Mouse (Mus musculus): ENCODE results near the gene Whrn. TPM values are rescaled to one million over a fixed set of nuclear protein-coding genes. Genes with fewer than 3 reads are reported as not detected.
A peak's percentile ranks its signal among the peaks of the same experiment; 100 is the strongest.

Whrn gene
- total RNA-seq, 4 experiments from 2014 or later: 56.7 to 95.9 (median 78.5) TPM

- DNase-seq: no peak
Observed at GRCm38 (mm10) chr4:63405683-63406082, 90.1 kb downstream of the Whrn start.

- DNase-seq: no peak
Observed at GRCm38 (mm10) chr4:63405051-63405450, 90.7 kb downstream of the Whrn start.

GRCm38 (mm10) chr4:63404205-63404604, 91.6 kb downstream of the Whrn start:
- no peak for DNase-seq

- DNase-seq: peak; percentile 88
Observed at GRCm38 (mm10) chr4:63403040-63403959, 92.5 kb downstream of the Whrn start, which contains the start of gene Akna. TSS of gene Akna (minus strand) at chr4:63403354.

- DNase-seq: no peak
Observed at GRCm38 (mm10) chr4:63402558-63402957, 93.2 kb downstream of the Whrn start.

GRCm38 (mm10) chr4:63402056-63402455, 93.7 kb downstream of the Whrn start:
- DNase-seq: no peak

- no peak for DNase-seq
Observed at GRCm38 (mm10) chr4:63401620-63402019, 94.2 kb downstream of the Whrn start.

- DNase-seq: no peak
Observed at GRCm38 (mm10) chr4:63400541-63401306, 95.1 kb downstream of the Whrn start.

GRCm38 (mm10) chr4:63399691-63400270, 96.0 kb downstream of the Whrn start:
- no peak for DNase-seq

- no peak for DNase-seq
Observed at GRCm38 (mm10) chr4:63398854-63399609, 96.8 kb downstream of the Whrn start.

- no peak for DNase-seq
Observed at GRCm38 (mm10) chr4:63397981-63398537, 97.7 kb downstream of the Whrn start.

GRCm38 (mm10) chr4:63391322-63391721, 104.5 kb downstream of the Whrn start:
- no peak for DNase-seq

GRCm38 (mm10) chr4:63389887-63390528, 105.8 kb downstream of the Whrn start:
- no peak for DNase-seq

GRCm38 (mm10) chr4:63389121-63389886, 106.5 kb downstream of the Whrn start:
- DNase-seq: no peak

GRCm38 (mm10) chr4:63388029-63388428, 107.8 kb downstream of the Whrn start:
- no peak for DNase-seq

GRCm38 (mm10) chr4:63385784-63386183, 110.0 kb downstream of the Whrn start:
- DNase-seq: no peak

GRCm38 (mm10) chr4:63385253-63385652, 110.5 kb downstream of the Whrn start:
- no peak for DNase-seq

- DNase-seq: no peak
Observed at GRCm38 (mm10) chr4:63384262-63384661, 111.5 kb downstream of the Whrn start.

- DNase-seq: no peak
Observed at GRCm38 (mm10) chr4:63383474-63383873, 112.3 kb downstream of the Whrn start.

GRCm38 (mm10) chr4:63382676-63383369, 113.0 kb downstream of the Whrn start:
- no peak for DNase-seq

Data from adrenal gland, adult 8-10 months (tissue).